Mouse (Mus musculus) G1E (cell line): ENCODE data around the gene Gfy.

Experiments used
- CTCF ChIP-seq: IDR thresholded peaks from 2 replicates; pipeline ENCODE4 v1.5.1; 2012; ENCODE audit warnings: low read depth, low read length, inconsistent platforms, mixed read lengths
- GATA1 ChIP-seq: IDR thresholded peaks from 2 replicates; pipeline ENCODE4 v1.6.1; 2012; ENCODE audit warnings: borderline replicate concordance, low read length, inconsistent platforms, mixed read lengths
- POLR2AphosphoS5 ChIP-seq: IDR thresholded peaks from 2 replicates; pipeline ENCODE4 v1.6.1; 2012; ENCODE audit warnings: low read depth, low read length, inconsistent platforms; ENCODE audit not compliant: insufficient replicate concordance

DNA sequence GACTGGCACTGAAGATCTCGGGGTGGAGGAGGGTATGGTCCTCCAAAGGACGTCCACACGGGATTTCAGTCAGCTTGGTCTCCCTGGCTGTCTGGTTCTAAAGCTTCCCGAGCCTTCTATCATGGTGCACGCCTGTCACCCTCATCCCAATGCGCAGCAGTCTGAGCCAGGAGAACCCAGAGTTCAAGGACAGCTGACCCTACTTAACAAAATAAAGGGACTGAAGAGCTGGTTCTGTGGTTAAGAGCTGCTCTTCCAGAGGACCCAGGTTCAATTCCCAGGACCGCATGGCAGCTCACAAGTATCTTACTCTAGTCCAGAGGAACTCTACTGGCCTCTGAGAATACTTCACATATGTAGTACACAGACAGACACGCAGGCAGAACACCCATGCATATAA lies 49.7 kb upstream of the Gfy start:
- no peak for TF ChIP-seq CTCF
- no peak for TF ChIP-seq POLR2AphosphoS5
- TF ChIP-seq GATA1, result no peak
